Mouse (Mus musculus) urinary bladder, postnatal 14 days (tissue): ENCODE data around the gene Stpg4.
A peak's percentile ranks its signal among the peaks of the same experiment; 100 is the strongest.

Experiments
- DNase-seq: peaks from one replicate; pipeline ENCODE4 v3.0.0; 2021; ENCODE audit warnings: low spot score

The Stpg4 gene

DNA sequence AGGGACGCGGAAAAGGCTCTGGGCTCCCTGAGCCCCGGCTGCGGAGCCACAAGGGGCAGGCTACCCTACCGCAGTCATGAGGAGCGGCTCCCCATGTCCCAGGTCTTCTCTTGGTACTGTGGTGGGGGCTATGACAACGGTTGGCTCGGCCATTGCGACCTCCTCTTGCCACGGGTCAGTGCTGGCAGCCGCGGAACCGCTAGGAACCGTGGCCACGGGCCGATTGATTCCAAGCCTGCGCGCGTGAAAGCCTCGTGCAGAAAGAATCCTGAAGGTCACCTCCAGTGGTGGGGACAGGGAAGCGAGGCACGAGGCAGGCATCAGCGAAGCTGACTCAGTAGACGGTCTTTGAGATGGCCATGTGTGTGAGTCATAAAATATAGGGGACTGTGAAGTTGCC is at the start of gene Stpg4:
Gene Stpg4, minus strand, starts transcription at position 231 of the 400 bp plus-strand sequence.
- DNase-seq, result no peak

- DNase-seq, result no peak
Observed at GRCm38 (mm10) chr17:87475356-87475755, 47.8 kb upstream of the Stpg4 start.

DNA sequence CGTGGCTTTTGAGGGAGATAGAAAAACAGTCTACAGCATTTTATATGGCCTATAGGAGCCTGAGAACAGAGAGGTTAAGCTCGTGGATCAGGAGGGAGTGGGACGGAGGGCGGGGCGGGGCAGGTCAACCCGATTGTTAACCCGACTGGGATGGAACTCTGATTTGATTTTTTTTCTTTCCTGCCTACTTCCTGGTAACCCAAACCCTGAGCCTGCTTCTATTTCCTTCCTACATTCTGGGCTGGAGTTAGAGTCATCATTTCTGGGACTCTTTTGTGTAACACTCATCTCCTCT is 46.9 kb upstream of the Stpg4 start:
- DNase-seq, result no peak

DNA sequence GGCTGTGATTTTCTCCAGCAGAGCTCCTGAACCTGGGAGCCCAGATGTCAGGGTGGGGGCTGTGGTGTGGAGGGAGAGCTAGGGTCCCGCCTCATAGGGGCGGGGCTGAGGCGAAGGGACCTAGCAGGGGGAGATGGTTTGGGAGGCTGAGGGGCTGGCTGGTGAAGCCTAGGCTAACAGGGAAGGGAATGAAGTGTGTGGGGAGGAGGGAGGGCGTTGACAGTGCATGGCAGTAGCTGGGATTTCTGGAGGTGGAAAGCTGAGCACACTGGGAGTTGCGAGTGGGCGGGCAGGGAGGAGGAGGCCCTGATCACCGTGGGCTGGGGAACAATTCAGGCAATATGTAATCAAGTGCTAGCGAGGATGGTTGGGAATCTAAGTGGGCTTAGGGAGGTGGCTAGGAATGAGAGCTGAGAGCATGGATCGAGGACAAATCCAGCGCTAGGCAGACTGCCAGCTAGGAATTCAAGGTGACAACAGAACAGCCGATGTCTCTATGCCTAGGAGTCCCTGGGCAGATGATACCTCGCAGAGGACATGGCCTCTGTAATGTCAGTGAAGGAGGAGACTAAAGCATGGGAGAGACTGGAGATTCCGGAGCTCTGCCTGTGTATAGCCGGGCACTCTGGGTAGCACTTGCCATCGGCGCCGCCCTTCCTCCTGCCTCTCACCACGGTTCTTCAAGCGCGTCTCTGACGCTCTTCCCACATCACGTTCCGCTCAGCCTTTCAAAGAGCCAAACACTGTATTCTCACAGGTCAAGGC is 46.4 kb upstream of the Stpg4 start:
- peak; percentile 31 for DNase-seq

GRCm38 (mm10) chr17:87473441-87473735 is 45.8 kb upstream of the Stpg4 start:
- DNase-seq, result no peak

- peak; percentile 46 for DNase-seq
Observed at GRCm38 (mm10) chr17:87472879-87473278, 45.3 kb upstream of the Stpg4 start.

DNA sequence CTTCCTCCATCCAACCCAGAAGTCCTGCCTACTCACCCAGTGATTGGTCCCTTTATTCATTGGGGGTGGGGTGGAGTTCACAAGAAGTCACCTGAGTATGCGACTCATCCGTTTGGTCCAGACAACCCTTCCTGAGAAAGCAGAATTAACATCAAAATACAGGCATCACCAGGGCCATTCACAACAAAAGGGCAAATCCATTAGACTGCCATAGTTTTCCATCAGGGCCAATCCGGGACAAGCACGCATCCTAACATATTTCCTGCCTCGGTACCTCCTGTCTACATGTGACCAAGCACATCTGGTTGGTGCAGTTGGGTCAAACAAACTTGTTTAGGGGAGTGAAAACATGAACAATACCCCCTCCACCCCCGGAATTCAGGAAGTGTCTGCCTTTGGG is 44.1 kb upstream of the Stpg4 start:
- DNase-seq, result no peak

DNA sequence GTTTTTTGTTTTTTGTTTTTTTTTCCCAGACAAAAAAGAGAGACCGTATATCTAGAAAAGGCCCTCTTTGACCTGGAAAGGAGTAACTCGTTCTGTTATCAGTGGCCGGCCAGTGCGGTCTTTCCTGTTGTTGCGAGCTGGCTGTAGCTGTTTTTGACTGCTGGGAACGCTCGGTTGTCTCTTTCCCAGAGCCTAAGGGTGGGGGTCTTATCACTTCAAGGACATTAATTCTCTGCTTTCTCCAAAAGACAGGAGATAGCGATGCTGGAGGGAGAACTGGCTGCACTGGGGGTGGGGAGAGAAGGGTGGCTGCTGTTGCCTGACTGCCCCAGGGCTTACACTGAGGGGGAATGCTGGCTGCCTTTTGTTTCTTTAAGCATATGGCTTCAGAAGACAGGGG is 43.3 kb upstream of the Stpg4 start:
- DNase-seq, result no peak

DNA sequence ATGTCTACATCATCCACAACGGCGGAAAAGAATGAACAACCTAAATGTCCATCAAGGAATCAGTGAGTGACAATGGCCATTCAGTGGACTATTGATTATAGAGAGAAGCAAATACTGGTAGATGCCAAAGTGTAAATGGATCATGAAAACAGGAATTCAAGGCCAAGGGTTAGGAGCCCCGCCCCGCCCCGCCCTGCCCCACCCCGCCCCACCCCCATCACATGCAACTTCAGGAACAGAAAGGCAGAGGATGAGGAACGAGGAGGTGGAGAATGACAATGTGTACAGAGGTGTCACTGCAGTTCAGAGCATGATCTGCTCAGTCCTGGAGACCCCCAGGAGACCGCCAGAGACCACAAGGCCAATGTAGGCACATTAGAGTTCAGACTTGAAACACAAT is 42.7 kb upstream of the Stpg4 start:
- DNase-seq, result no peak

DNA sequence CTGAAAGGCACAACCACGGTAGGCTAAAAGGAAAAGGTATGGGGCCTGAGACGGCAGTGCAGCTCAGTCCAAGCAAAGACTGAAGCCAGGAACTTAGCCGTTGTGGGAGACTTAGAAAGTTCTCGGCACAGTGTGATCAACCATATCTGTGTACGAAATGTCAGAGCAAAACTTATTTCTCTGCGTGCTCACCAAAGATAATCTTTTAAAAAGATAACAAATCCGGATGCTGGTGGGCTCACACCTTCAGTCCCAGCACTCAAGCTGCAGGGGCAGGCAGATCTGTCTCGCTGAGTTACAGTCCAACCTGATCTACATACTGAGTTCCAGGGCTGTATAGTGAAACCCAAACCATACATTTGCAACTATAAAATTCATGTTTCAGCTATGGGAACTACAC is 41.9 kb upstream of the Stpg4 start:
- DNase-seq, result no peak

- DNase-seq, result no peak
Observed at GRCm38 (mm10) chr17:87468616-87469015, 41.1 kb upstream of the Stpg4 start.

DNA sequence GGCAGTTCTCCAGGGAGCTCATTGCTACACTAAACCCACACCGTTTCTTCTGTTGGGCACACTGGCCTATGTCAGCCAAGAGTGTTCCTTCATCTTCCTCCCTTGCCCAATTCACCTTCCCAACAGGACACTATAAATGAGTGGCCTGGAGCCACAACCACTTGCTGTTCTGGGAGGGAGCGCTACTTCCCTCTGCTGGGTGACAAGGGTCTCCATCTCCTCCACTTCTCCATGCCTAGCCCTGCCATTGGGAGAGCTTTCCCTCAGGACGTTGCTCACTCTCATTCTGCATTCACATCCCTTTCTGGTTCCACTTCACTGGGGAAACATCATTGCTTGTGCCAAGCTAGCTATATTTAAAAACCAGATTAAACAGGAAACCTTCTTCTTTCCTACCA is 34.0 kb upstream of the Stpg4 start:
- DNase-seq, result no peak

- no peak for DNase-seq
Observed at GRCm38 (mm10) chr17:87460669-87461498, 33.3 kb upstream of the Stpg4 start.

- DNase-seq, result no peak
Observed at GRCm38 (mm10) chr17:87459750-87460668, 32.5 kb upstream of the Stpg4 start.

DNA sequence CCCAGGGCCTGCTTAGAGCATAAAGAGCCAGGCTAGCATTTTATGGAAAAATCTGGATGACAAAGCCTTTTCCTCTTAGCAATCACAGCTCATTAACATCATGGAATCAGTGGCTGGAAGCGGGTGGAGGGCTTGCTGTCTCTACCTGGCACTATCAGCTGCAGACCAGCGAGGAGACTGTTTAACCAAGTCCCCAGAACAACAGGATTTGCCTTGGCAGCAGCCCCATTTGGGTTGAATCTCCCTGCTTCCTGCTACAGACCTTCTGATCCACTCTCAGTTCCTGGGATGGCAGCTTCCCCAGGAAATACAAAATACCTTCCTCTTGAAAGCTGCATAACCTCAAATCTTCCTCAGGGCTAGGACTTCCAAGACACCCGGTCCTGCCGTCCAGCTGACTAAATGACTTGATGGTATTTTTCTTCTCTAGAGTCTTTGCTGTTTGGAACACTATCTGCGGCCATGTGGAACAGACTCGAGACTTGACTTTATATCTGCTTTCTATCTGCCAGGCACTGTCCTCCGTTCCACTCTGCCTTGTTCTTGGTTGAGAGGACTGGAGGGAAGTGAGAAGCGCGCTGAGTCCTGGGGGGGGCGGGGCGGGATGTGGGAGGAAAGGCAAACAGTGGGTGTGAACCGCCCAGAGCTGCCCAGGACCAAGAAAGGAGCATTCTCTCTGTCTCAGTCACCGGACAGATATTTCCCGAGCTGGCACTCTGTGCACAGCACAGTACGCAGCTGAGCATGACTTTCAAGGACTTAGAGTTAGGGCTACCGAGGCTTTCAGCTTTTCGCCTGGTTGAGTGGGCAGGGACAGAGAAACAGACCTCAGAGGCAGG is 31.6 kb upstream of the Stpg4 start:
- DNase-seq, result peak; percentile 66

GRCm38 (mm10) chr17:87457961-87458360 is 30.4 kb upstream of the Stpg4 start:
- no peak for DNase-seq

DNA sequence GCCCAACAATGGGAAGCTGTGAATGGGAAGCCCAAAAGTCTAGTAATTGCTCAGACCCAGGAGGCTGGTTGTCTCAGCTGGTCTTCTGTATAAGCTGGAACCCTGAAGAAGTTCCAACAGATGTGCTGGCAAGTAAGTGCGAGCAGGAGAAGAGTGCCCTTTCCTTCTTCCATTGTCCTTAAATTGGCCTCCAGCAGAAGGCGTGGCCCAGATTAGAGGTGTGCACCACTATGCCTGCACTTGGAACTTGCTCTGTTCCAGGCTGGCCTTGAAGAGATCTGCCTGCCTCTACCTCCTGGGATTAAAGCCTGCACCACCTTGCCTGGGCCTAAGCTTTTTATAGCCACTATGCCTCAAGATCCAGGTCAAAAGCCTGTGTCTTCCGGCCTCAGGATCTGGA is 26.6 kb upstream of the Stpg4 start:
- no peak for DNase-seq

GRCm38 (mm10) chr17:87453336-87453735 is 25.8 kb upstream of the Stpg4 start:
- no peak for DNase-seq

DNA sequence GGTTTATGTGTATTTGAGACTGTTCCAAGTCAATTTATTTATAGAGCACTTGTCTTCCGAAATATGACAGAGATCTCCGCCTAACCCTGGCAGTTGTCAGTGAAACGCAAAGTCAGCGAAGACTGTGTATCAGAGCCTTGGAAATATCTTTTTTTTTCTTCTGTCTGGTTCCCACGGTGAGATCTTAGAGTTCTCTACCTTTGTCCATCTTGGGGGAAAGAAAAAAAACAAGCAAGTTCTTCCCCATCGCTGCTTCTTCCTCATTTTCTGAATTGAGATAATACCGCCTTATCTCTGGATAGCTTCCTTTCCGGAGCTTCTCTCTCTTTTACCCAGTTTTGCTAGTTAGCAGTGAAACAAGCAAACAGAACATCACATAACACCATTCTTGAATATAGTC is 21.3 kb upstream of the Stpg4 start:
- DNase-seq, result no peak

- DNase-seq, result no peak
Observed at GRCm38 (mm10) chr17:87448339-87448738, 20.8 kb upstream of the Stpg4 start.

GRCm38 (mm10) chr17:87447612-87448200 is 20.2 kb upstream of the Stpg4 start:
- no peak for DNase-seq
